Mouse (Mus musculus) forebrain, postnatal 0 days (tissue): ENCODE results near the gene Gpc3. TPM values are rescaled to one million over a fixed set of nuclear protein-coding genes. Genes with fewer than 3 reads are reported as not detected.
"Not testable (repeated sequence)": the region's sequence is repeated elsewhere in the genome, so short reads cannot be mapped to it uniquely, and the experiment has no call there.

Experiments
- ATAC-seq: fragments of 200-750 bp; cut with Nextera tagmentation; 2 replicates; pipeline ENCODE4 v1.8.0; 2017; ENCODE audit warnings: mild to moderate bottlenecking, moderate library complexity
- DNase-seq: peaks from one replicate; pipeline ENCODE4 v3.0.0-alpha.2; 2015
- H3K27ac ChIP-seq: fragments of 300-500 bp; sonication (generic); 2 replicates; pipeline ENCODE4 v1.5.1; 2014; ENCODE audit warnings: low read depth, mild to moderate bottlenecking, antibody characterized with exemption, low read length, moderate library complexity, mixed read lengths
- H3K27me3 ChIP-seq: fragments of 300-500 bp; sonication (generic); 2 replicates; pipeline ENCODE4 v1.6.1; 2014; ENCODE audit warnings: mild to moderate bottlenecking, low read length, mixed read lengths; ENCODE audit not compliant: insufficient read depth
- H3K36me3 ChIP-seq: fragments of 300-500 bp; sonication (generic); 2 replicates; pipeline ENCODE4 v1.6.1; 2014; ENCODE audit warnings: mild to moderate bottlenecking, moderate library complexity; ENCODE audit not compliant: insufficient read depth
- H3K4me1 ChIP-seq: fragments of 300-500 bp; sonication (generic); 2 replicates; pipeline ENCODE4 v1.6.1; 2014; ENCODE audit warnings: antibody characterized with exemption; ENCODE audit not compliant: insufficient read depth
- H3K4me2 ChIP-seq: fragments of 300-500 bp; sonication (generic); 2 replicates; pipeline ENCODE4 v1.6.1; 2014; ENCODE audit warnings: low read depth, mild to moderate bottlenecking, moderate library complexity
- H3K4me3 ChIP-seq: fragments of 300-500 bp; sonication (generic); 2 replicates; pipeline ENCODE4 v1.5.1; 2014; ENCODE audit warnings: low read depth, low read length, mixed read lengths
- H3K9ac ChIP-seq: fragments of 300-500 bp; sonication (generic); 2 replicates; pipeline ENCODE4 v1.6.1; 2014; ENCODE audit warnings: mild to moderate bottlenecking
- H3K9me3 ChIP-seq: fragments of 300-500 bp; sonication (generic); 2 replicates; pipeline ENCODE4 v1.6.1; 2016; ENCODE audit warnings: low read length
- CTCF ChIP-seq: sonication (generic); IDR thresholded peaks from 2 replicates; pipeline ENCODE4 v1.5.1; 2016; ENCODE audit warnings: antibody characterized with exemption, control low read depth, low read depth
- WGBS: fragments of 180-500 bp; shearing (Covaris S2); extraction: QIAGEN DNeasy Blood & Tissue Kit; methylation state at CpG from one replicate; pipeline ENCODE4 v1.1.7; 2014; 5-methylcytosine and 5-hydroxymethylcytosine counted together
- microRNA counts: library from miRNA; unstranded; fragments of <30 nt; microRNA quantifications from one replicate; lab custom pipeline; 2015
- microRNA-seq, 2 experiments: library from miRNA; unstranded; fragments of <30 nt; microRNA quantifications; one replicate each; pipeline ENCODE4; 2016
- polyA plus RNA-seq: library from polyadenylated mRNA; unstranded; fragments of >200 nt; fragmentation: Nextera tagmentation; extraction: Ambion mirVana; gene quantifications from 2 replicates; pipeline ENCODE4 v1.2.1, GENCODE M21; 2015
- total RNA-seq: library from RNA; depleted of rRNA; stranded (reverse); fragments of >200 nt; gene quantifications from 2 replicates; pipeline ENCODE4 v1.2.3, GENCODE M21; 2014; rRNA removed

The Gpc3 gene
- total and polyA plus RNA-seq, 2 experiments from 2014 or later = 30.3 to 58.8 TPM

DNA sequence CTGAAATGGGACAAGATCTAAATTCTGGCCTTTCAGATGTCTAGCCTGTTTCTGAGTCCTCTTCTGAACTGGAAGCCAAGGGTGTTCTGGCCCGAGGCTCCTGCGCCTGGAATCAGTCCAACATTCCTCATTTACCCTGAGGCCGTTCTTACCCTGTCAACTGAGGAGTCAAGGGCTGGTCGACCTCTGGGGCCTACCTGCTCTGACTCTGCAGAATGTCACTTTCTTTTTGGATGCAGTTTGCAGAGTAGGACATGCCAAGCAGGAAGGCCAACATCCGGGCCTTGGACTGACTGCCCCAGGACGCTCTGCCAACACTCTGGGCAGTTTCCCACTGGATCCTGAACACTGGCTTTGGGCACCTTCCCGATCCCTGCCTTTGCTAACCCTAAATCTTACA lies 352.2 kb downstream of the Gpc3 start:
- Histone ChIP-seq H3K36me3 (no peaks in the 10 kb centered on the region), H3K4me3 (no peak overlapping the region), H3K27me3 (no peaks in the 10 kb centered on the region), H3K4me1 (no peaks in the 10 kb centered on the region), H3K9me3 (no peaks in the 10 kb centered on the region), H3K27ac (no peak overlapping the region), H3K9ac (no peak overlapping the region), H3K4me2 (no peak overlapping the region)
- TF ChIP-seq CTCF = no peak
- WGBS = 70% methylated on average over 7 of the region's 7 CpGs
- DNase-seq (no peak), ATAC-seq (no peak)

GRCm38 (mm10) chrX:52259771-52260170 lies 354.0 kb downstream of the Gpc3 start:
- H3K4me2 ChIP-seq = not testable (repeated sequence)

DNA sequence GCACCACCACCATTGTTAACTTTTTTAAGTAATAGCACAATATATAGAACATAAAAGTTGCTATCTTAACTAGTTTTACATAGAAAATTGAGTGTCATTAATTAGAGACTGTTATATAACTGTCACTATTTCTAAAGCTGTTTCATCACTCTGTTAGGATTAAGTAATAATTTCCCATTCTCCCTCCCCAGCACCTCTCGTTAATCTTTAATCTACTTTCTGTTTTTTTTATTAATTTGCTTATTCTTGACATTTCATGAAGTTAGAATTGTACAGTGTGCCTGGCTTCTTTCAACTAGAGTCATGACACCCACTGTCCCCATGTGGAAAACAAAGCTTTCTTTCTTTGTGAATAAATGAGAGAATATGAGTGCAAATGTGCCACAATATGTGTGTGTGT lies 359.2 kb downstream of the Gpc3 start:
- H3K27me3 ChIP-seq = no peaks in the 10 kb centered on the region
- 91% methylated on average over 1 of the region's 1 CpGs for WGBS
- H3K4me1 ChIP-seq = no peaks in the 10 kb centered on the region
- DNase-seq = no peak
- no peak for TF ChIP-seq CTCF
- no peaks in the 10 kb centered on the region for H3K36me3 ChIP-seq
- no peak overlapping the region for H3K4me3 ChIP-seq
- no peak overlapping the region for H3K4me2 ChIP-seq
- no peak for ATAC-seq
- no peak overlapping the region for H3K27ac ChIP-seq
- no peaks in the 10 kb centered on the region for H3K9me3 ChIP-seq
- H3K9ac ChIP-seq = no peak overlapping the region

More at GRCm38 (mm10) chrX:52259771-52260170, 354.0 kb downstream of the Gpc3 start:
- H3K9ac ChIP-seq, H3K36me3 ChIP-seq, H3K4me3 ChIP-seq, H3K27me3 ChIP-seq, H3K4me1 ChIP-seq, ATAC-seq, H3K27ac ChIP-seq, H3K9me3 ChIP-seq, DNase-seq: not testable (repeated sequence)
- 71% methylated on average over 1 of the region's 1 CpGs for whole genome bisulfite sequencing

- Histone ChIP-seq H3K27me3 (no peaks in the 10 kb centered on the region), H3K4me2 (no peak overlapping the region), H3K9me3 (no peaks in the 10 kb centered on the region), H3K27ac (no peak overlapping the region), H3K4me1 (no peaks in the 10 kb centered on the region), H3K4me3 (no peak overlapping the region), H3K9ac (no peak overlapping the region), H3K36me3 (no peaks in the 10 kb centered on the region)
- 75% methylated on average over 4 of the region's 4 CpGs for WGBS
- TF ChIP-seq CTCF = no peak
- ATAC-seq (no peak), DNase-seq (no peak)
Observed at GRCm38 (mm10) chrX:52245694-52246297, 368.0 kb downstream of the Gpc3 start.

DNA sequence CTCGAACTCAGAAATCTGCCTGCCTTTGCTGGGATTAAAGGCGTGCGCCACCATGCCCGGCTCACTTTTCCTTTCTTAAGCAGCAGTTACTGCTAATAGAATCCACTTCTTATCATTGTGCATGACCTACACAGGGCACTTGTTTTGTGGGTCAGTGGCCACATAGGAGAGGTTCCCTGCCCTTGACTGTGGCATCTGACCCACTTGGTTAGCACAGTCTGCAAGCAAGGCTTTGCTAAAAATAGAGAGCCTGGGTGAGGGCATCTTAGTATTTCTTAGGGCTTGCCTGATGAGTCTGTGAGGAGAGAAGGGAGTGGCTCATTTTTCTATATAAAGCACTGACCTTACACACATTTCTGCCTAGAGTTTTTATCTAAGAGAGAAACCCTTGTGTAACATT lies 376.3 kb downstream of the Gpc3 start:
- Histone ChIP-seq H3K4me1 (no peaks in the 10 kb centered on the region), H3K9ac (no peak overlapping the region), H3K9me3 (no peaks in the 10 kb centered on the region), H3K27me3 (no peaks in the 10 kb centered on the region), H3K4me2 (no peak overlapping the region), H3K27ac (no peak overlapping the region), H3K36me3 (no peaks in the 10 kb centered on the region), H3K4me3 (no peak overlapping the region)
- WGBS = 89% methylated on average over 4 of the region's 4 CpGs
- TF ChIP-seq CTCF = no peak
- DNase-seq (no peak), ATAC-seq (no peak)

DNA sequence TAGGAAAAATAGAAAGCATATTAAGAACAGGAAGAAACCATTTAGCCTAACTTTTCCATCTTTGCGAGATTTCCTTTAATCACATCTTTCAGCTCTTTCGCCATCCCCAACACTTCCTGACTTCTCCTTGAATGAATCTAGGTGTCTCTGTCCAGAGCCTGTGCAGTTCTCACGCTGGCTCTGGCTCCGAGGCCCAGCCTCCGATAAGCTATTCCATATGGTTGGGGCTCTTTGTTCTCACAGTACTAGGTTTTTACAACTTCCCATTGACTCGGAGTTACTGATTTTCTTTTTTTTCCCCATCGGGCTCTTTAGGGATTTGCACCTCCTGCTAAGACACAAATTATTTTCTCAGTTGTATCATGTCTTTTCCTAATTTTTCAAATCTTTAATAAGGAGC lies 381.8 kb downstream of the Gpc3 start:
- DNase-seq = no peak
- no peak for ATAC-seq
- Histone ChIP-seq H3K4me1 (no peaks in the 10 kb centered on the region), H3K36me3 (no peaks in the 10 kb centered on the region), H3K9ac (no peak overlapping the region), H3K27me3 (no peaks in the 10 kb centered on the region), H3K4me3 (no peak overlapping the region), H3K27ac (no peak overlapping the region), H3K9me3 (no peaks in the 10 kb centered on the region), H3K4me2 (no peak overlapping the region)
- TF ChIP-seq CTCF = no peak
- 65% methylated on average over 7 of the region's 7 CpGs for WGBS

DNA sequence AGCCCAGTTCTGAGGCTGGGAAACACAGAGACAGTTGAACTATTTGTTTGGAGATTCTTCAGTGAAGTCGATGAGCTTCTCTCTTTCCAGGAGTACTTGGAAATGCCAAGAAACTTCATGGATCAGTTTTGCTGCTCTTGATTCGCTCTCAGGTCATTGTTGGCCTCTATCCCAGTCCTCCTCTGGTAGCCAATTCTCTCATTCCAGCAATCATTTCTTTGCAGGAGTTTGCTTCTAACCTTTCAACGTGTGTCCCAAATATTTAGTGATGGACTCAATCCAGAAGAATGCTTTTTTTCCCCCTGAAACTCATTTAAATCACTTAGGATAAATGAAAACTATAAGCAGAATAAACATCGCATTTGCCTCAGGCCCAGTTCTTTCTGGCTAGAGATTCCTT lies 383.0 kb downstream of the Gpc3 start:
- 62% methylated on average over 4 of the region's 4 CpGs for WGBS
- H3K27ac ChIP-seq = no peak overlapping the region

More for the DNA sequence above, 383.0 kb downstream of the Gpc3 start:
- no peak for ATAC-seq
- H3K36me3 ChIP-seq = no peaks in the 10 kb centered on the region
- no peak overlapping the region for H3K9ac ChIP-seq
- TF ChIP-seq CTCF = no peak
- no peaks in the 10 kb centered on the region for H3K4me1 ChIP-seq
- DNase-seq = no peak
- no peaks in the 10 kb centered on the region for H3K27me3 ChIP-seq
- no peak overlapping the region for H3K4me3 ChIP-seq
- H3K4me2 ChIP-seq = no peak overlapping the region
- no peaks in the 10 kb centered on the region for H3K9me3 ChIP-seq

MicroRNAs within 50 kb of the gene (microRNA counts, 519-probe panel; counts per million panel counts)
- microRNA mmu-miR-717 (lab: Ali Mortazavi, UCI) = not detected

Small RNA genes lying within 50 kb of the gene (microRNA-seq; reads per million reads assigned to microRNA genes)
- gene Mir6384 = 0 reads per million in 2 experiments
- gene Mir717 = 0 reads per million in 2 experiments

Other genes starting within 250 kb of the Gpc3 start
- 3.2 and 3.4 TPM in 2 replicates for gene Ccdc160, start 177.2 kb upstream of the Gpc3 start, total RNA-seq
- 2.7 and 3.3 TPM in 2 replicates for gene Ccdc160, start 177.2 kb upstream of the Gpc3 start, polyA plus RNA-seq